Mouse (Mus musculus) small intestine, adult 2 months (tissue): ENCODE measurements around the gene Fam185a.

Experiments used
- CTCF ChIP-seq: fragments of 200-500 bp; IDR thresholded peaks from 2 replicates; pipeline ENCODE4 v1.5.1; 2012; ENCODE audit warnings: low read depth, mild to moderate bottlenecking, control low read depth, inconsistent platforms, low read length, moderate library complexity, mixed read lengths; ENCODE audit not compliant: insufficient replicate concordance, insufficient read length; ENCODE audit errors: extremely low read depth
- POLR2A ChIP-seq: fragments of 200-500 bp; IDR thresholded peaks from 2 replicates; pipeline ENCODE4 v1.6.1; 2012; ENCODE audit warnings: low read depth, mild to moderate bottlenecking, control low read depth, inconsistent platforms, low read length, moderate library complexity

- TF ChIP-seq POLR2A (no peak), CTCF (no peak)
These were observed 74.2 kb downstream of the Fam185a start for GRCm38 (mm10) chr5:21498925-21499324.
